Mouse (Mus musculus): ENCODE data around the gene Arhgap27. TPM values are rescaled to one million over a fixed set of nuclear protein-coding genes. Genes with fewer than 3 reads are reported as not detected.

Arhgap27 gene
- polyA plus RNA-seq, 1 experiment from 2014 or later = 18.2 TPM

DNA sequence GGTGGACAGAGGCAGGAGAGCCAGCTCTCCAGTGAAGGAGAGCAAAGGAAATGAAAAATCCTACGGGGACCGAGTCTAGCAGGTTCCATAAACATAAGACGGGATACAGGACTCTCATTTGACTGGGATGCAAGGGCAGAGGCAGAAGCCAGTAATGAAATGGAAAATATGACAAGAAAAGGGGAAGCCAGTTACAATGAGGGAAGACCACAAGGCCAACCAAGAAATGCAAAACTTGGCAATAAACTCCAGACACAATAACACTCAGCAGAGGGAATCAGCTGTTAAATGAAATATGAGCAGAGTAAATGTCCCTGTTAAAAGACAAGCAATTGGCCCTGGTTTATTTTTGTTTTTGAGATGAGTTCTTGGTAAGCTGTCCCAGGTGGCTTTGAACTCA is 9.5 kb downstream of the Arhgap27 start:
- H3K9ac ChIP-seq (ENCODE audit: low read length) = no peak overlapping the region
- DNase-seq (ENCODE audit: low spot score) (no peak), ATAC-seq (ENCODE audit: low FRiP score, low TSS enrichment) (no peak)
- 42% methylated on average over 3 of the region's 3 CpGs for WGBS
- no peaks in the 10 kb centered on the region for H3K27me3 ChIP-seq (ENCODE audit: control insufficient read depth, insufficient read depth, low read length)
- no peaks in the 10 kb centered on the region for H3K9me3 ChIP-seq (ENCODE audit: control insufficient read depth, low read length)
- no peak overlapping the region for H3K4me3 ChIP-seq (ENCODE audit: low read depth, low read length)
- no peaks in the 10 kb centered on the region for H3K4me1 ChIP-seq (replicated peaks; ENCODE audit: control insufficient read depth, insufficient read depth)
- no peaks in the 10 kb centered on the region for H3K36me3 ChIP-seq (ENCODE audit: control insufficient read depth, insufficient read depth, low read length)
- TF ChIP-seq CTCF (IDR thresholded peaks at IDR 0.05; ENCODE audit: low read depth) (no peak), EP300 (optimal IDR thresholded peaks at IDR 0.05) (no peak)
- H3K27ac ChIP-seq (replicated peaks) = no peak overlapping the region
- no peak overlapping the region; the same call in 1 of the 2 replicates for H3K4me2 ChIP-seq (replicated peaks; ENCODE audit: low read depth)

DNA sequence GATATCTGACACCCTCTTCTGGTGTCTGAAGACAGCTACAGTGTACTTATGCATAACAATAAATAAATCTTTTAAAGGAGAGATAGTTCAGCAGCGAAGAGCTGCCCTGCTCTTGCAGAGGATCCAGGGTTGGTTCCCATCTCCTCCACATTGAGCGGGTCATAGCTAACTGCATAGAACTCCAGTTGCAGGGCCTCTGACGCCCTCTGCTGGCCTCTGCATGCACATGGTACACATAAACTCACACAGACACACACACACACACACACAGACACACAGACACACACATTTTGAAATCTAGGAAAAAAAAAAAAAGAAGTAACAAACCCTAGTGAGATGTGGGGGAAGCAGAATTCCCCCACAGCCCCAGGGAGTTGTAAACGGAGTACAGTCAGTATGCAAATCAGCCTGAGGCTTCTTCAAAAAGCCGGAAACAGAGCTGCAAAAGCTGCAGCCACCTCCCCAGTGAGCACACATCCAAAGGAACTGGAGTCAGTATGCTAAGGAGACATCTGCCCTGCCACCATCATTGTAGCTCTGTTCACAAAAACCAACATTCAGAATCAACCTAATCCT is 11.2 kb downstream of the Arhgap27 start:
- H3K4me1 ChIP-seq (replicated peaks; ENCODE audit: control insufficient read depth, insufficient read depth) = no peaks in the 10 kb centered on the region
- no peak for DNase-seq (ENCODE audit: low spot score)
- no peak for TF ChIP-seq EP300 (optimal IDR thresholded peaks at IDR 0.05)
- TF ChIP-seq CTCF (IDR thresholded peaks at IDR 0.05; ENCODE audit: low read depth) = peak; percentile 33
- no peak overlapping the region for H3K4me2 ChIP-seq (replicated peaks; ENCODE audit: low read depth)
- no peaks in the 10 kb centered on the region for H3K9me3 ChIP-seq (ENCODE audit: control insufficient read depth, low read length)
- no peaks in the 10 kb centered on the region for H3K36me3 ChIP-seq (ENCODE audit: control insufficient read depth, insufficient read depth, low read length)
- WGBS = 89% methylated on average over 5 of the region's 5 CpGs
- no peak overlapping the region for H3K4me3 ChIP-seq (ENCODE audit: low read depth, low read length)
- H3K27me3 ChIP-seq (ENCODE audit: control insufficient read depth, insufficient read depth, low read length) = no peaks in the 10 kb centered on the region
- H3K9ac ChIP-seq (ENCODE audit: low read length) = no peak overlapping the region
- H3K27ac ChIP-seq (replicated peaks) = no peak overlapping the region
- ATAC-seq (ENCODE audit: low FRiP score, low TSS enrichment) = no peak

DNA sequence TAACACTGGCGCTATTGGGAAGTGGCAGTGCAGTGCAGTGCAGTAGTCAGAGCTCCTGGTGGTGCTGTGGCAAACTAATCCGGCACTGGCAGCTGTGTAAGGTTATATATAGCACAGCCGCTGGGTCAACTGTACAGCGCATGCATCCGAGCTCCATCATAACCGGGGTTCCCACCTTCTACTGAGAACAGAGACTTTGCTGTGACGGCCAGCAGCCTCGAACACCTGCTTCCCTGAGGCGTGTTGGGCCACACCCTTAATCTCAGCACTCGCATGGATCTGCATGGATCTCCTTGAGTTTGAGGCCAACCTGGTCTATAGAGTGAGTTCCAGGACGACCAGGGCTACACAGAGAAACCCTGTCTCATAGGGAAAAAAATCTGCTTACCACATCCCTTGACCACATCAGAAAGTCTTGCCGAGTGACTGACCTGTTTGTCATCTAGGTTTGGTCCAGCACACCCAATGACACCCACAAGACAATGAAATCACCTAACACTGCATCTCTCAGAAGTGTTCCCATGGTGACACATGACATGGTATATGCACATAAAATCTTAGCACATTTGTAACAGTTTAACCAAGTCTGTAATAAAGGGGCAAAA is 12.7 kb downstream of the Arhgap27 start:
- 0 out of 2 replicates have a peak, but pooled peaks cover 5% of the 10 kb centered on the region for H3K4me1 ChIP-seq (replicated peaks; ENCODE audit: control insufficient read depth, insufficient read depth)

DNA sequence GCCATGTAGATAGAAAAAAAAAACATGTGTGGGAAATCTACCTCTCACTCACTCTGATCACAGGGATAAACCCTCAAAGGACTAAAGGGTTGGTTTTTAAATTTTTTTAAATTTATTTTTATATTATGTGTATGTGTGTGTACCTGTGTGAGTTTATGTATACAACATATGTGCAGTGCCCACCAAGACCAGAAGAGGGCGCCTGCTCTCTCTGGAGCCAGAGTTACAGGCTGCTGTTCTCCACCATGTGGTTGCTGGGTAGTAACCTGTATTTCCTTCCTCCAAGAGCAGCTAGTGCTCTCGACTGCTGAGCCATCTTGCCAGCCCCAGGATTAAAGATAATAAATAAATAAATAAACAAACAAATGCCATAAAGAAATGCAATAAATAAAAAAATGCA is 13.8 kb downstream of the Arhgap27 start:
- Histone ChIP-seq H3K4me2 (replicated peaks; ENCODE audit: low read depth) (no peak overlapping the region), H3K27me3 (ENCODE audit: control insufficient read depth, insufficient read depth, low read length) (no peaks in the 10 kb centered on the region), H3K4me1 (replicated peaks; ENCODE audit: control insufficient read depth, insufficient read depth) (peaks cover 5% of the 10 kb centered on the region; the same call in 1 of the 2 replicates), H3K36me3 (ENCODE audit: control insufficient read depth, insufficient read depth, low read length) (no peaks in the 10 kb centered on the region), H3K9me3 (ENCODE audit: control insufficient read depth, low read length) (no peaks in the 10 kb centered on the region), H3K4me3 (ENCODE audit: low read depth, low read length) (no peak overlapping the region), H3K27ac (replicated peaks) (no peak overlapping the region), H3K9ac (ENCODE audit: low read length) (no peak overlapping the region)
- ATAC-seq (ENCODE audit: low FRiP score, low TSS enrichment) (no peak), DNase-seq (ENCODE audit: low spot score) (no peak)
- TF ChIP-seq EP300 (optimal IDR thresholded peaks at IDR 0.05) (no peak), CTCF (IDR thresholded peaks at IDR 0.05; ENCODE audit: low read depth) (peak; percentile 52)
- 81% methylated on average over 2 of the region's 2 CpGs for WGBS

More for the DNA sequence above, 12.7 kb downstream of the Arhgap27 start:
- H3K9me3 ChIP-seq (ENCODE audit: control insufficient read depth, low read length) = no peaks in the 10 kb centered on the region
- H3K27ac ChIP-seq (replicated peaks) = 0 out of 2 replicates have a peak overlapping the region, but pooled peaks have one; percentile 18
- DNase-seq (ENCODE audit: low spot score) = no peak
- TF ChIP-seq CTCF (IDR thresholded peaks at IDR 0.05; ENCODE audit: low read depth) (no peak), EP300 (optimal IDR thresholded peaks at IDR 0.05) (no peak)
- H3K36me3 ChIP-seq (ENCODE audit: control insufficient read depth, insufficient read depth, low read length) = no peaks in the 10 kb centered on the region
- H3K9ac ChIP-seq (ENCODE audit: low read length) = no peak overlapping the region
- H3K4me2 ChIP-seq (replicated peaks; ENCODE audit: low read depth) = no peak overlapping the region
- no peak for ATAC-seq (ENCODE audit: low FRiP score, low TSS enrichment)
- WGBS = 70% methylated on average over 12 of the region's 12 CpGs
- no peaks in the 10 kb centered on the region for H3K27me3 ChIP-seq (ENCODE audit: control insufficient read depth, insufficient read depth, low read length)
- H3K4me3 ChIP-seq (ENCODE audit: low read depth, low read length) = no peak overlapping the region

DNA sequence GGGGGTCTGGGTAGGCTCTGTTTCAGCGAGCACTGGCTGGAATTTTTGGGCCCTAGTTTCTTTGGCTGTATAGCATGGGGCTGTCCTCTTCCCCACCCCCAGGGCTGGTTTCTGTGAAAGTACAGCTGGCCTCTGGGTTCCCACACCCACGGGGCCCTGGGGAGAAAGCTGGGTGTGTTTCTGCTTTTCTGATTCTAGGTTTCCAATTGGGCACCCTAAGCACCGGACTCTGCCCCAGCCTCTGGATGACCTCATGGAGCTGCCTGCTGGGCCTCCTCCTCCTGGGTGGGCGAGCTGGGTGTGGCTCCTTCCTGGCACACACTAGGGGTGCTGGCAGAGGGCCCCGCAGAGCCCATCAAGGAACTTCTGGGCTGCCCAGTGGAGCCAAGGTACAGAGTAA is 16.8 kb downstream of the Arhgap27 start:
- Histone ChIP-seq H3K4me2 (replicated peaks; ENCODE audit: low read depth) (peak overlapping the region; percentile 27; the same call in 1 of the 2 replicates), H3K4me1 (replicated peaks; ENCODE audit: control insufficient read depth, insufficient read depth) (peaks cover 5% of the 10 kb centered on the region; the same call in 1 of the 2 replicates), H3K9ac (ENCODE audit: low read length) (peak overlapping the region; percentile 50; the same call in 1 of the 2 replicates), H3K9me3 (ENCODE audit: control insufficient read depth, low read length) (no peaks in the 10 kb centered on the region), H3K27me3 (ENCODE audit: control insufficient read depth, insufficient read depth, low read length) (no peaks in the 10 kb centered on the region), H3K4me3 (ENCODE audit: low read depth, low read length) (no peak overlapping the region), H3K36me3 (ENCODE audit: control insufficient read depth, insufficient read depth, low read length) (no peaks in the 10 kb centered on the region), H3K27ac (replicated peaks) (peak overlapping the region; percentile 92)
- DNase-seq (ENCODE audit: low spot score) (peak; percentile 93), ATAC-seq (ENCODE audit: low FRiP score, low TSS enrichment) (peak; percentile 88)
- TF ChIP-seq CTCF (IDR thresholded peaks at IDR 0.05; ENCODE audit: low read depth) (no peak), EP300 (optimal IDR thresholded peaks at IDR 0.05) (no peak)
- 13% methylated on average over 5 of the region's 5 CpGs for WGBS

DNA sequence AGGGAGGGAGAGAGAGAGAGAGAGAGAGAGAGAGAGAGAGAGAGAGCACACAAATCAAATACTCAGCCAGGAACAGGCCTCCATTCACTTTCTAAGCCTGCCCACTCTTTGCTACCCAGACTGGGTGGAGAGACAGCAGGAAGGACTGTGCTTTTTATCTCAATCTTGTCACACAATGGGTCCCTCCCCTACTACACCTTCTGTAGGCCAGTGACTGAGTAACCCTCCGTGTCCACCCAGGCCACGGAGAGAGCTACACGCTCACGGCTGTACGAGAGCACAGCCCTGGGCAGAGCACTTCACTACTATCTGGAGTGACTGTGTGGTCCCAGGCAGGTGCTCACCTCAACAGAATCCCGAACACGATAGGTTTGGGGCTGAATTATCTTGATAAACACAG is 17.3 kb downstream of the Arhgap27 start:
- Histone ChIP-seq H3K36me3 (ENCODE audit: control insufficient read depth, insufficient read depth, low read length) (no peaks in the 10 kb centered on the region), H3K4me1 (replicated peaks; ENCODE audit: control insufficient read depth, insufficient read depth) (peaks cover 5% of the 10 kb centered on the region; the same call in 1 of the 2 replicates), H3K9me3 (ENCODE audit: control insufficient read depth, low read length) (no peaks in the 10 kb centered on the region), H3K27ac (replicated peaks) (peak overlapping the region; percentile 92), H3K4me2 (replicated peaks; ENCODE audit: low read depth) (peak overlapping the region; percentile 27; the same call in 1 of the 2 replicates), H3K4me3 (ENCODE audit: low read depth, low read length) (no peak overlapping the region), H3K9ac (ENCODE audit: low read length) (peak overlapping the region; percentile 50; the same call in 1 of the 2 replicates), H3K27me3 (ENCODE audit: control insufficient read depth, insufficient read depth, low read length) (no peaks in the 10 kb centered on the region)
- DNase-seq (ENCODE audit: low spot score) (no peak), ATAC-seq (ENCODE audit: low FRiP score, low TSS enrichment) (peak; percentile 77)
- 47% methylated on average over 7 of the region's 7 CpGs for whole genome bisulfite sequencing
- no peak for TF ChIP-seq EP300 (optimal IDR thresholded peaks at IDR 0.05)
- no peak for TF ChIP-seq CTCF (IDR thresholded peaks at IDR 0.05; ENCODE audit: low read depth)

Measured in stomach, postnatal 0 days (tissue).